Mouse (Mus musculus): ENCODE measurements at regions not wholly inside any gene's neighbourhood (a gene's known extent, or its start where the extent isn't known, plus 50 kb on each side); places are given as distances from the start of the nearest gene placed in this dataset.

- Histone ChIP-seq H3K36me3 (ENCODE audit: control insufficient read depth, insufficient read depth, low read length) (no peaks in the 10 kb centered on the region), H3K9me3 (replicated peaks; ENCODE audit: control insufficient read depth, low read length) (no peaks in the 10 kb centered on the region), H3K4me3 (replicated peaks; ENCODE audit: low read length) (no peak overlapping the region), H3K9ac (ENCODE audit: low read length) (no peak overlapping the region), H3K27me3 (ENCODE audit: control insufficient read depth, insufficient read depth, low read length) (no peaks in the 10 kb centered on the region), H3K4me1 (ENCODE audit: control insufficient read depth, insufficient read depth, low read length) (peaks cover 5% of the 10 kb centered on the region; the same call in 1 of the 2 replicates), H3K4me2 (ENCODE audit: low read depth, low read length) (no peak overlapping the region), H3K27ac (ENCODE audit: low read length) (no peak overlapping the region)
- WGBS = 70% methylated on average over 4 of the region's 4 CpGs
- no peak for ATAC-seq (ENCODE audit: insufficient read depth, low FRiP score)
Measured at GRCm38 (mm10) chr13:37718364-37718763, 59.8 kb upstream of the Rreb1 start.

Measured in stomach, embryonic 16.5 days (tissue).